Mouse (Mus musculus) intestine, embryonic 15.5 days (tissue): ENCODE results near the gene Lin7a. TPM values are rescaled to one million over a fixed set of nuclear protein-coding genes. Genes with fewer than 3 reads are reported as not detected.

Experiments
- ATAC-seq: fragments of 200-750 bp; cut with Nextera tagmentation; 2 replicates; pipeline ENCODE4 v1.8.0; 2017; ENCODE audit warnings: moderate TSS enrichment, moderate library complexity
- H3K27ac ChIP-seq: fragments of 300-500 bp; sonication (generic); 2 replicates; pipeline ENCODE4 v1.5.1; 2015; ENCODE audit warnings: mild to moderate bottlenecking, inconsistent platforms
- H3K27me3 ChIP-seq: fragments of 300-500 bp; sonication (generic); replicated peaks from 2 replicates; pipeline ENCODE4 v1.6.1; 2015; ENCODE audit warnings: inconsistent platforms
- H3K36me3 ChIP-seq: fragments of 300-500 bp; sonication (generic); 2 replicates; pipeline ENCODE4 v1.6.1; 2015; ENCODE audit warnings: inconsistent platforms
- H3K4me1 ChIP-seq: fragments of 300-500 bp; sonication (generic); replicated peaks from 2 replicates; pipeline ENCODE4 v1.6.1; 2015; ENCODE audit warnings: inconsistent platforms
- H3K4me2 ChIP-seq: fragments of 300-500 bp; sonication (generic); replicated peaks from 2 replicates; pipeline ENCODE4 v1.6.1; 2015; ENCODE audit warnings: mild to moderate bottlenecking, inconsistent platforms
- H3K4me3 ChIP-seq: fragments of 300-500 bp; sonication (generic); replicated peaks from 2 replicates; pipeline ENCODE4 v1.5.1; 2015; ENCODE audit warnings: inconsistent platforms
- H3K9ac ChIP-seq: fragments of 300-500 bp; sonication (generic); 2 replicates; pipeline ENCODE4 v1.6.1; 2015; ENCODE audit warnings: inconsistent platforms
- H3K9me3 ChIP-seq: fragments of 300-500 bp; sonication (generic); 2 replicates; pipeline ENCODE4 v1.6.1; 2016; ENCODE audit warnings: inconsistent platforms
- WGBS: fragments of 180-500 bp; shearing (Covaris S2); methylation state at CpG from one replicate; pipeline ENCODE4 v1.1.7; 2015; 5-methylcytosine and 5-hydroxymethylcytosine counted together
- polyA plus RNA-seq: library from polyadenylated mRNA; unstranded; fragments of >200 nt; fragmentation: Nextera tagmentation; extraction: Ambion mirVana; gene quantifications from 2 replicates; pipeline ENCODE4 v1.2.1, GENCODE M21; 2015

Gene Lin7a
- polyA plus RNA-seq, 1 experiment from 2014 or later, result 4.5 TPM

DNA sequence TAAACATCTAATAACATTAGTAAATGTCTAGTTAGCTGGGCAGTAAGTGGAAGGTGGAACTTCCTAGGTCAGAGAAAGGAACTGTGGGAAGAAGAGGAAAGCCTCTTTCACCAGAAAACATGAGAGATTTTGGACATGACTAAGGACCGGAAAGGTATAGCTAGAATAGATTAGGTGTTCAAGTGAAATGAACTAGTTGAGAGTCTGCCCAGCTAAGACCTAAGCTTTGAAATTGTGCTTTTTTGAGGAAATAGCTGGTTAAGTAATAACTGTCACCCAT is 40.7 kb upstream of the Lin7a start:
- H3K9ac ChIP-seq, result no peak overlapping the region
- no peaks in the 10 kb centered on the region for H3K27me3 ChIP-seq
- WGBS, result 100% methylated on average over 1 of the region's 1 CpGs
- no peaks in the 10 kb centered on the region for H3K9me3 ChIP-seq
- no peaks in the 10 kb centered on the region for H3K36me3 ChIP-seq
- ATAC-seq, result no peak
- H3K4me3 ChIP-seq, result no peak overlapping the region
- H3K4me2 ChIP-seq, result no peak overlapping the region
- no peaks in the 10 kb centered on the region for H3K4me1 ChIP-seq
- H3K27ac ChIP-seq, result no peak overlapping the region

DNA sequence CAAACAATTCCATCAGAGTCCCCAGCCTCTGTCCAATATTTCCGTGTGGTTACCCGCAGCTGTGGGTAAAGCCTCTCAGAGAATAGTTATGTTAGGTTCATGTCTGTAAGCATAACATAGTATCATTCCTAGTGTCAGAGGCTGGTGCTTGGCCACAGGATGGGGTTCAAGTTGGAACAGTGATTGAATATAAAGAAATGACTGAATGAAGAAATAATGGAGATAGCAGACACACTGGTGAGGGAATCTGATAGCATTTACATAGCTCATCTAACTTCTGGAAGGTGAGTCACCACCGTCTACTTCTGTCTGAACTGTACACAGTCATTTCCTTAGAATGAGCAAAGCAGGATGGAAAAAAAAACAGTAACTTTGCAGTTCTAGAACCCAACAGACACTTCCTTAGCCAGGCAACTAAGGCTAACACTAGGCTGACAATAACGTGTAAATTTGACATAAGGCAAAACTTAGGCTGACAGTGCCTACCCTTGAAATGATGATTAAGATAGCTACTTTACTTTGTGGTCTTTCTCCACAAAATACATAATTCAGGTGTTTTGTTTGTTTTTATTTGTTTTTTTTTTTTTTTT is 40.0 kb upstream of the Lin7a start:
- H3K27ac ChIP-seq, result no peak overlapping the region
- no peak for ATAC-seq
- H3K4me1 ChIP-seq, result no peaks in the 10 kb centered on the region
- H3K9me3 ChIP-seq, result no peaks in the 10 kb centered on the region
- H3K27me3 ChIP-seq, result no peaks in the 10 kb centered on the region
- no peak overlapping the region for H3K4me2 ChIP-seq
- no peak overlapping the region for H3K9ac ChIP-seq
- H3K36me3 ChIP-seq, result no peaks in the 10 kb centered on the region
- WGBS, result 79% methylated on average over 4 of the region's 4 CpGs
- H3K4me3 ChIP-seq, result no peak overlapping the region

DNA sequence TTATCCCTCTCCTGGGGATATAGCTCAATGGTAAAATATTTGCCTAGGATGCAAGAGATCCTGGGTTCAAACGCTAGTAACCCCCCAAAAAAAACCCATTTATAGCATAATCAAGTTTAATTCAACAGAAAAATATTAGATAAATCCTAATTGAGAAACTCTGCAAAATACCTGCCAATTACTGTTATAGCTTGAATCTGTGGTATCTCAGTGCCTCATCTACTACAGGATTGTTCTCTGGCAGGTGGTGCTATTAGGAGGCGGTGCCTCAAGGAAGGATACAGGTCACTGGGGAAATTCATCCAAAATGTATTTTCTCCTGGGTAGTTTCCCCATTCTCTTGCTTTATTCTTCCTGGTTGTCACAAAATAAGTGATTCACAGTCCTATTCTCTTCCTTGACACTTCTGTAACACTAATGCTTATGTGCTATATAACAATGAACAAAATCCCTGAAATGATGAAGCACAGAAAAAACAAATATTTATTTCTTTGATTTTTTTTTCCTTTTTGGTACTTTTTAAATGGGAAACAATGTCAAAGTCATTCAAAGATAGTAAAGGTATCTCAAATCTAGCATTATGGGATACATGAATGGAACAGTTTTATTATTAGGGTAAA is 38.9 kb upstream of the Lin7a start:
- Histone ChIP-seq H3K27ac (no peak overlapping the region), H3K4me2 (no peak overlapping the region), H3K9me3 (no peaks in the 10 kb centered on the region), H3K27me3 (no peaks in the 10 kb centered on the region), H3K36me3 (no peaks in the 10 kb centered on the region), H3K9ac (no peak overlapping the region), H3K4me1 (no peaks in the 10 kb centered on the region), H3K4me3 (no peak overlapping the region)
- 88% methylated on average over 2 of the region's 2 CpGs for WGBS
- ATAC-seq, result no peak

DNA sequence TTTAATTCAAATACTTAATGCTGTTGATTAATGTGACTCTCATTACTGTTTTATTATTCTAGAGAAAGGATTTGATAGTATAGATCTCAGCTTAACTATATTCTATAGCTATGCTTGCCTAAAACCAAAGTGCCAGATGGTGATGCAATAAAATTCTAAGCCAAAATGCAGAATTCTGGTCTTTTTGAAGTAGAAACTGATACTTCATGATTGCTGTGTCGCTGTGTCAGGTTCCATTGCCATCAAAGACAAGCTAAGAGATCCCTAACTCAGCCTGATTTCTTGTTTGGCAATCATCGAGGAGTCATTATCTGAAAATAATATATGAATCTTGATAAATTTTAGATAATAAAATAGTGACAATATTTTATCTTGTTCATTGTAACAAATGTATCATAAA is 38.3 kb upstream of the Lin7a start:
- no peak overlapping the region for H3K4me2 ChIP-seq
- H3K9me3 ChIP-seq, result no peaks in the 10 kb centered on the region
- H3K4me1 ChIP-seq, result no peaks in the 10 kb centered on the region
- no peak overlapping the region for H3K4me3 ChIP-seq
- WGBS, result 86% methylated on average over 2 of the region's 2 CpGs
- ATAC-seq, result no peak
- no peaks in the 10 kb centered on the region for H3K36me3 ChIP-seq
- no peak overlapping the region for H3K27ac ChIP-seq
- H3K9ac ChIP-seq, result no peak overlapping the region
- H3K27me3 ChIP-seq, result no peaks in the 10 kb centered on the region

GRCm38 (mm10) chr10:107233825-107234224 is 37.7 kb upstream of the Lin7a start:
- no peaks in the 10 kb centered on the region for H3K4me1 ChIP-seq
- ATAC-seq, result no peak
- H3K9ac ChIP-seq, result no peak overlapping the region
- H3K4me3 ChIP-seq, result no peak overlapping the region
- H3K36me3 ChIP-seq, result no peaks in the 10 kb centered on the region
- WGBS, result 87% methylated on average over 4 of the region's 4 CpGs
- H3K27me3 ChIP-seq, result no peaks in the 10 kb centered on the region
- no peak overlapping the region for H3K4me2 ChIP-seq
- no peak overlapping the region for H3K27ac ChIP-seq
- no peaks in the 10 kb centered on the region for H3K9me3 ChIP-seq

- H3K4me3 ChIP-seq, result no peak overlapping the region
- H3K36me3 ChIP-seq, result no peaks in the 10 kb centered on the region
- no peaks in the 10 kb centered on the region for H3K27me3 ChIP-seq
- no peak overlapping the region for H3K4me2 ChIP-seq
- ATAC-seq, result no peak
- no peak overlapping the region for H3K27ac ChIP-seq
- H3K9me3 ChIP-seq, result no peaks in the 10 kb centered on the region
- WGBS, result 87% methylated on average over 7 of the region's 7 CpGs
- no peak overlapping the region for H3K9ac ChIP-seq
- no peaks in the 10 kb centered on the region for H3K4me1 ChIP-seq
Observed at GRCm38 (mm10) chr10:107234421-107235400, 36.8 kb upstream of the Lin7a start.

GRCm38 (mm10) chr10:107235496-107235895 is 36.0 kb upstream of the Lin7a start:
- Histone ChIP-seq H3K4me2 (no peak overlapping the region), H3K27ac (no peak overlapping the region), H3K27me3 (no peaks in the 10 kb centered on the region), H3K36me3 (no peaks in the 10 kb centered on the region), H3K9me3 (no peaks in the 10 kb centered on the region), H3K4me1 (no peaks in the 10 kb centered on the region), H3K4me3 (no peak overlapping the region), H3K9ac (no peak overlapping the region)
- no peak for ATAC-seq
- 83% methylated on average over 3 of the region's 3 CpGs for WGBS

- 83% methylated on average over 4 of the region's 4 CpGs for WGBS
- H3K27ac ChIP-seq, result no peak overlapping the region
- H3K9me3 ChIP-seq, result no peaks in the 10 kb centered on the region
- H3K36me3 ChIP-seq, result no peaks in the 10 kb centered on the region
- no peaks in the 10 kb centered on the region for H3K27me3 ChIP-seq
- no peaks in the 10 kb centered on the region for H3K4me1 ChIP-seq
- H3K4me2 ChIP-seq, result no peak overlapping the region
- H3K4me3 ChIP-seq, result no peak overlapping the region
- ATAC-seq, result no peak
- H3K9ac ChIP-seq, result no peak overlapping the region
Observed at GRCm38 (mm10) chr10:107236211-107236610, 35.3 kb upstream of the Lin7a start.

- Histone ChIP-seq H3K27me3 (no peaks in the 10 kb centered on the region), H3K4me3 (no peak overlapping the region)
- 81% methylated on average over 2 of the region's 2 CpGs for whole genome bisulfite sequencing
Observed at GRCm38 (mm10) chr10:107237076-107237475, 34.4 kb upstream of the Lin7a start.

DNA sequence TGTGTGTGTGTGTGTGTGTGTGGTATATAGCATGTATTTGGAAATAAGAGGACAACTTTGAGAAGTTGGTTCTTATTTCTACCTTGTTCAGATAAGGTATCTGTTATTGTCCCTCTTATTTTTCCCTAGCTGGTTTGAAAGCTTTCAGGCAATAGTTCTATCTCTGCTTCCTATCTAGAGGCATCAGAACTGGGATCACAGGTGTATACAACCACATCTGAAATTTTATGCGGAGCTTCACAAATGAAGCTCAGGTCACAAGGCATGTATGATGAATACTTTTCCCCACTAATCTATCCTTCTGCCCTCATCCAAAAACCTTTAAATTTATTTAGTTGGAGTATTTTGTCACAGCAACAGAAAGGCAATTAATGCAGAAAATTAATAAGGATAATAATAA is 33.8 kb upstream of the Lin7a start:
- no peaks in the 10 kb centered on the region for H3K4me1 ChIP-seq
- no peak overlapping the region for H3K27ac ChIP-seq
- WGBS, result 95% methylated on average over 1 of the region's 1 CpGs
- no peaks in the 10 kb centered on the region for H3K36me3 ChIP-seq
- no peak for ATAC-seq
- H3K9ac ChIP-seq, result no peak overlapping the region
- H3K9me3 ChIP-seq, result no peaks in the 10 kb centered on the region
- no peak overlapping the region for H3K4me3 ChIP-seq
- H3K27me3 ChIP-seq, result no peaks in the 10 kb centered on the region
- no peak overlapping the region for H3K4me2 ChIP-seq

More at GRCm38 (mm10) chr10:107237076-107237475, 34.4 kb upstream of the Lin7a start:
- no peak for ATAC-seq
- H3K9ac ChIP-seq, result no peak overlapping the region
- no peaks in the 10 kb centered on the region for H3K9me3 ChIP-seq
- H3K4me1 ChIP-seq, result no peaks in the 10 kb centered on the region
- H3K27ac ChIP-seq, result no peak overlapping the region
- no peak overlapping the region for H3K4me2 ChIP-seq
- no peaks in the 10 kb centered on the region for H3K36me3 ChIP-seq

DNA sequence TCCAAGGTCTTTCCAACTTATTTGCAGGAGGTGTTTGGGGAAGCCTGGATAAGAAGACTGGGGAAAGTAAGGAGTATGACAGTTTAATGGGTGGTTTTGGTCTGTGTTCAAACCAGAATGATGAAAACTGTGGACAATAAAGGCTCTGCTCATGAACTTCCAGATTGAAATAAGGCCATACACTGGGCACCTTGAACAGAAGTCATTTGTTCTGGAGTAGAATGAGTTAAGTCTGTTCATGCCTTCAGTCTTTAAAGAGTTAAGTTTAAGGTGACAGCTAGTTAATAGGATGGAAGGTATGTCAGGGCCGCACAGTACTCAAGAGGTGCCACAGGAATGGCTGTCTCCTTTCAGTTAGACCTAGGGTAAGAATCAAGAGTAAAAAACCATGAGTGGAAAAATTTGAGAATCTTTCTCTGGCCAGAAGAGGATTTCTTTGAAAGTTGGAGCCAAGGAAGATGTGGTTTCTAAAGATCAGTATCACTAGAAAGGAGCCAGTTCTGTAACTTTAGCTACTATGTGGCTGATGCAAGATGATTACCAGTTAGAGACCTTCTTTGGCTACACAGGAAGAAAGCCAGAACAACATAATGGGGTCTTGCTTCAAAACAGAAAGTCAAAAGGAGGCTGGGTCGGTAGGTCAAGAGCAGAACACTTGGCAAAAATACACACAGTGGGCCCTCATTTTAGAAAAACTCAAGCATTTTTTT is 33.2 kb upstream of the Lin7a start:
- no peak overlapping the region for H3K4me3 ChIP-seq
- H3K9ac ChIP-seq, result no peak overlapping the region
- no peak overlapping the region for H3K27ac ChIP-seq
- WGBS, result 69% methylated on average over 2 of the region's 2 CpGs
- H3K27me3 ChIP-seq, result no peaks in the 10 kb centered on the region
- H3K9me3 ChIP-seq, result no peaks in the 10 kb centered on the region
- H3K4me1 ChIP-seq, result no peaks in the 10 kb centered on the region
- no peak overlapping the region for H3K4me2 ChIP-seq
- no peaks in the 10 kb centered on the region for H3K36me3 ChIP-seq
- ATAC-seq, result no peak

DNA sequence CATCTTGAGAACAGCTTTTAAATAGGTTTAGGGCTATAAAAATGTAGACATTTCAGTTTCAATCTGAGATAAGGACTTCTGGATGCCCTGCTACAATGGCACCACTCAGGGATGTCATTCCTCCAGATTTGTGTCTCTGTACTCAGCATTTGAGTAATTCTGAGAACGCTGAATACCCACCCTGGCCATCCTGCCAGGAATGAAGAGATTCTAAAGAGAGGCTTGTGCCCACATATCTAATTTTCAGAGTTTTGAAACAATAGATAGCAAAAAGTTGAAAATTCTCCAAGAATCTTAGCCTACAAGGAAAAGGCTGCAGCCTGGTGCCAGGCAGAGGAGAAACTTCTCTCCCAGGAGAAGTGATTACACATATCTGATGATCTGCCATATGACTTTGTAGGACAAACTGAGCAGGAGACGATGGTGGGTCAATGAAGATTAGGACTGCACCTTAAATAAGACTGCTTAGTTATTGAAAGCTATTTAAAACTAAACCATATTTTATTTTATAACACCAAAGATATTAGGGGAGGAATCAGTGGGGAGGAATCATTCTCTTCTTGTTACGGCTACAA is 32.5 kb upstream of the Lin7a start:
- Histone ChIP-seq H3K4me1 (no peaks in the 10 kb centered on the region), H3K27ac (no peak overlapping the region), H3K27me3 (no peaks in the 10 kb centered on the region), H3K9ac (no peak overlapping the region), H3K4me2 (no peak overlapping the region), H3K9me3 (no peaks in the 10 kb centered on the region), H3K36me3 (no peaks in the 10 kb centered on the region), H3K4me3 (no peak overlapping the region)
- no peak for ATAC-seq
- 77% methylated on average over 3 of the region's 3 CpGs for WGBS
